Mouse (Mus musculus) intestine, postnatal 0 days (tissue): ENCODE measurements around the gene Apopt1. TPM values are rescaled to one million over a fixed set of nuclear protein-coding genes. Genes with fewer than 3 reads are reported as not detected.

Experiments used
- ATAC-seq: fragments of 200-750 bp; cut with Nextera tagmentation; 2 replicates; pipeline ENCODE4 v1.8.0; 2017; ENCODE audit warnings: mild to moderate bottlenecking, moderate TSS enrichment, moderate library complexity
- H3K27ac ChIP-seq: fragments of 300-500 bp; sonication (generic); 2 replicates; pipeline ENCODE4 v1.5.1; 2014; ENCODE audit warnings: mild to moderate bottlenecking, low read depth, low read length, moderate library complexity
- H3K27me3 ChIP-seq: fragments of 300-500 bp; sonication (generic); replicated peaks from 2 replicates; pipeline ENCODE4 v1.6.1; 2014; ENCODE audit warnings: low read length, mixed read lengths; ENCODE audit not compliant: control insufficient read depth, insufficient read depth
- H3K36me3 ChIP-seq: fragments of 300-500 bp; sonication (generic); 2 replicates; pipeline ENCODE4 v1.6.1; 2014; ENCODE audit warnings: mild to moderate bottlenecking, moderate library complexity; ENCODE audit not compliant: control insufficient read depth, insufficient read depth
- H3K4me1 ChIP-seq: fragments of 300-500 bp; sonication (generic); replicated peaks from 2 replicates; pipeline ENCODE4 v1.6.1; 2014; ENCODE audit warnings: antibody characterized with exemption, low read length, mixed read lengths; ENCODE audit not compliant: control insufficient read depth, insufficient read depth
- H3K4me2 ChIP-seq: fragments of 300-500 bp; sonication (generic); replicated peaks from 2 replicates; pipeline ENCODE4 v1.6.1; 2014; ENCODE audit warnings: low read depth, mild to moderate bottlenecking, moderate library complexity
- H3K4me3 ChIP-seq: fragments of 300-500 bp; sonication (generic); 2 replicates; pipeline ENCODE4 v1.5.1; 2014; ENCODE audit warnings: low read depth, low read length
- H3K9ac ChIP-seq: fragments of 300-500 bp; sonication (generic); 2 replicates; pipeline ENCODE4 v1.6.1; 2014; ENCODE audit warnings: mild to moderate bottlenecking, low read depth, low read length
- H3K9me3 ChIP-seq: fragments of 300-500 bp; sonication (generic); 2 replicates; pipeline ENCODE4 v1.6.1; 2016; ENCODE audit warnings: mixed run types; ENCODE audit not compliant: control insufficient read depth
- CTCF ChIP-seq: sonication (generic); IDR thresholded peaks from 2 replicates; pipeline ENCODE4 v1.5.1; 2016; ENCODE audit warnings: low read depth, mild to moderate bottlenecking, control low read depth, antibody characterized with exemption, moderate library complexity
- WGBS: fragments of 180-500 bp; shearing (Covaris S2); extraction: QIAGEN DNeasy Blood & Tissue Kit; methylation state at CpG from one replicate; pipeline ENCODE4 v1.1.7; 2014; 5-methylcytosine and 5-hydroxymethylcytosine counted together
- polyA plus RNA-seq: library from polyadenylated mRNA; unstranded; fragments of >200 nt; fragmentation: Nextera tagmentation; extraction: Ambion mirVana; gene quantifications from 2 replicates; pipeline ENCODE4 v1.2.1, GENCODE M21; 2015

Gene Apopt1
- polyA plus RNA-seq, 1 experiment from 2014 or later, result 44.8 TPM

- no peak for ATAC-seq
- H3K27me3 ChIP-seq, result no peaks in the 10 kb centered on the region
- WGBS, result 49% methylated on average over 9 of the region's 9 CpGs
- no peaks in the 10 kb centered on the region for H3K9me3 ChIP-seq
- peaks cover 4% of the 10 kb centered on the region; the same call in 1 of the 2 replicates for H3K4me1 ChIP-seq
- H3K36me3 ChIP-seq, result no peaks in the 10 kb centered on the region
- no peak overlapping the region for H3K4me3 ChIP-seq
- H3K27ac ChIP-seq, result no peak overlapping the region
- no peak overlapping the region for H3K4me2 ChIP-seq
- no peak overlapping the region for H3K9ac ChIP-seq
- TF ChIP-seq CTCF, result no peak
These were observed 40.3 kb downstream of the Apopt1 start for GRCm38 (mm10) chr12:111753347-111753746.

- ATAC-seq, result no peak
- no peak for TF ChIP-seq CTCF
These were observed 41.6 kb downstream of the Apopt1 start for GRCm38 (mm10) chr12:111754710-111755109.

GRCm38 (mm10) chr12:111755231-111755630 lies 42.2 kb downstream of the Apopt1 start:
- H3K27ac ChIP-seq, result no peak overlapping the region
- no peaks in the 10 kb centered on the region for H3K9me3 ChIP-seq
- no peak overlapping the region for H3K4me3 ChIP-seq
- peaks cover 4% of the 10 kb centered on the region; the same call in 1 of the 2 replicates for H3K4me1 ChIP-seq
- WGBS, result 58% methylated on average over 2 of the region's 2 CpGs
- H3K36me3 ChIP-seq, result no peaks in the 10 kb centered on the region
- no peaks in the 10 kb centered on the region for H3K27me3 ChIP-seq
- ATAC-seq, result no peak
- H3K4me2 ChIP-seq, result no peak overlapping the region
- no peak for TF ChIP-seq CTCF
- H3K9ac ChIP-seq, result no peak overlapping the region

More at GRCm38 (mm10) chr12:111754710-111755109, 41.6 kb downstream of the Apopt1 start:
- no peak overlapping the region for H3K4me2 ChIP-seq
- no peak overlapping the region for H3K4me3 ChIP-seq
- peaks cover 4% of the 10 kb centered on the region; the same call in 1 of the 2 replicates for H3K4me1 ChIP-seq
- no peaks in the 10 kb centered on the region for H3K36me3 ChIP-seq
- H3K9me3 ChIP-seq, result no peaks in the 10 kb centered on the region
- no peaks in the 10 kb centered on the region for H3K27me3 ChIP-seq
- no peak overlapping the region for H3K9ac ChIP-seq
- no peak overlapping the region for H3K27ac ChIP-seq

GRCm38 (mm10) chr12:111756082-111756697 lies 43.1 kb downstream of the Apopt1 start:
- Histone ChIP-seq H3K9ac (no peak overlapping the region), H3K27me3 (no peaks in the 10 kb centered on the region), H3K4me2 (no peak overlapping the region), H3K4me1 (peaks cover 4% of the 10 kb centered on the region; the same call in 1 of the 2 replicates), H3K27ac (no peak overlapping the region), H3K36me3 (no peaks in the 10 kb centered on the region), H3K4me3 (no peak overlapping the region), H3K9me3 (no peaks in the 10 kb centered on the region)
- no peak for TF ChIP-seq CTCF
- 46% methylated on average over 4 of the region's 4 CpGs for WGBS
- no peak for ATAC-seq

- no peak overlapping the region for H3K4me2 ChIP-seq
- no peak overlapping the region for H3K4me3 ChIP-seq
- no peak overlapping the region for H3K27ac ChIP-seq
- no peaks in the 10 kb centered on the region for H3K36me3 ChIP-seq
- peaks cover 4% of the 10 kb centered on the region; the same call in 1 of the 2 replicates for H3K4me1 ChIP-seq
- no peak for ATAC-seq
- TF ChIP-seq CTCF, result no peak
- WGBS, result 25% methylated on average over 5 of the region's 5 CpGs
- H3K9me3 ChIP-seq, result no peaks in the 10 kb centered on the region
- H3K9ac ChIP-seq, result no peak overlapping the region
- no peaks in the 10 kb centered on the region for H3K27me3 ChIP-seq
These were observed 43.6 kb downstream of the Apopt1 start for GRCm38 (mm10) chr12:111756698-111757082.

- H3K9ac ChIP-seq, result peak overlapping the region; percentile 85
- TF ChIP-seq CTCF, result no peak
- WGBS, result 36% methylated on average over 10 of the region's 10 CpGs
These were observed 44.7 kb downstream of the Apopt1 start for GRCm38 (mm10) chr12:111757561-111758325.

More at GRCm38 (mm10) chr12:111757561-111758325, 44.7 kb downstream of the Apopt1 start:
- Histone ChIP-seq H3K27me3 (no peaks in the 10 kb centered on the region), H3K36me3 (0 out of 2 replicates have a peak, but pooled peaks cover 4% of the 10 kb centered on the region), H3K4me1 (peaks cover 4% of the 10 kb centered on the region; the same call in 1 of the 2 replicates), H3K4me2 (peak overlapping the region; percentile 100), H3K27ac (peak overlapping the region; percentile 84; the same call in 1 of the 2 replicates), H3K4me3 (peak overlapping the region; percentile 79), H3K9me3 (no peaks in the 10 kb centered on the region)
- peak; percentile 28 for ATAC-seq
